Mouse (Mus musculus) adipose tissue, adult 10 weeks (tissue): ENCODE results near the gene Gm44805. TPM values are rescaled to one million over a fixed set of nuclear protein-coding genes. Genes with fewer than 3 reads are reported as not detected.

Experiments
- polyA plus RNA-seq: library from polyadenylated mRNA; stranded (reverse); fragments of 350-450 nt; fragmentation: Illumina TruSeq; extraction: RNeasy Lipid Tissue Mini Kit (QIAGEN cat#74804); gene quantifications from one replicate; pipeline ENCODE4 v1.2.3, GENCODE M21; 2014; ENCODE audit warnings: low read depth, low replicate concordance

Gene Gm44805
- not detected for polyA plus RNA-seq

GRCm38 (mm10) chr7:19681202-19681694 is at the start of gene Gm44805, which contains the start of gene Apoc4:
Gene Gm44805, minus strand, starts transcription at chr7:19681423.
Gene Apoc4, minus strand, starts transcription at chr7:19681479.

GRCm38 (mm10) chr7:19715239-19716054 is 34.2 kb upstream of the Gm44805 start, which contains the start of gene Tomm40:
Gene Tomm40, minus strand, starts transcription at chr7:19715438.

GRCm38 (mm10) chr7:19698907-19699826 is 17.9 kb upstream of the Gm44805 start, which contains the start of gene Apoe:
Gene Apoe, minus strand, starts transcription at chr7:19699188.

GRCm38 (mm10) chr7:19691873-19692865 is 10.9 kb upstream of the Gm44805 start, which contains the start of gene Apoc1:
Gene Apoc1, minus strand, starts transcription at chr7:19692660.

GRCm38 (mm10) chr7:19677872-19678271 is 3.4 kb downstream of the Gm44805 start, which contains the start of gene Apoc2:
Gene Apoc2, minus strand, starts transcription at chr7:19677941.

GRCm38 (mm10) chr7:19664955-19665841 is 16.0 kb downstream of the Gm44805 start, which contains the start of gene Clptm1:
Gene Clptm1, minus strand, starts transcription at chr7:19665033.

GRCm38 (mm10) chr7:19629361-19629734 is 51.9 kb downstream of the Gm44805 start, which contains the start of gene Relb:
Gene Relb, minus strand, starts transcription at chr7:19629438.

Other genes with a start within 250 kb of the Gm44805 start
- 15.0 TPM for gene Mark4, start 222.6 kb downstream of the Gm44805 start, polyA plus RNA-seq
- gene Exoc3l2, start 218.1 kb downstream of the Gm44805 start, polyA plus RNA-seq = 4.9 TPM
- gene Bloc1s3, start 173.1 kb downstream of the Gm44805 start, polyA plus RNA-seq = 5.4 TPM
- 93.3 TPM for gene Trappc6a, start 173.0 kb downstream of the Gm44805 start, polyA plus RNA-seq
- gene Nkpd1, start 163.6 kb downstream of the Gm44805 start, polyA plus RNA-seq = 0.21 TPM
- gene Ppp1r37, start 118.3 kb downstream of the Gm44805 start, polyA plus RNA-seq = 83.9 TPM
- gene Zfp296, start 104.1 kb downstream of the Gm44805 start, polyA plus RNA-seq = 1.5 TPM
- gene Gemin7, start 103.8 kb downstream of the Gm44805 start, polyA plus RNA-seq = 42.4 TPM
- gene Clasrp, start 76.9 kb downstream of the Gm44805 start, polyA plus RNA-seq = 40.3 TPM
- 12.3 TPM for gene Relb, start 52.0 kb downstream of the Gm44805 start, polyA plus RNA-seq
- gene Clptm1, start 16.4 kb downstream of the Gm44805 start, polyA plus RNA-seq = 73.8 TPM
- gene Apoc2, start 3.5 kb downstream of the Gm44805 start, polyA plus RNA-seq = 2.8 TPM
- 4.9 TPM for gene Apoc4, start 56 bp upstream of the Gm44805 start, polyA plus RNA-seq
- gene Apoc1, start 11.2 kb upstream of the Gm44805 start, polyA plus RNA-seq = 298 TPM
- 3,823 TPM for gene Apoe, start 17.8 kb upstream of the Gm44805 start, polyA plus RNA-seq
- 50.1 TPM for gene Tomm40, start 34.0 kb upstream of the Gm44805 start, polyA plus RNA-seq
- gene Nectin2, start 69.1 kb upstream of the Gm44805 start, polyA plus RNA-seq = 27.4 TPM
- 75.8 TPM for gene Bcam, start 89.6 kb upstream of the Gm44805 start, polyA plus RNA-seq
- gene Cblc, start 115.4 kb upstream of the Gm44805 start, polyA plus RNA-seq = 16.0 TPM
- gene Bcl3, start 141.3 kb upstream of the Gm44805 start, polyA plus RNA-seq = 7.0 TPM
- not detected for gene Gm19345, start 170.6 kb upstream of the Gm44805 start, polyA plus RNA-seq
- not detected for gene Ceacam16, start 179.9 kb upstream of the Gm44805 start, polyA plus RNA-seq
- gene Ceacam19, start 206.5 kb upstream of the Gm44805 start, polyA plus RNA-seq = 0.22 TPM
- gene Pvr, start 239.7 kb upstream of the Gm44805 start, polyA plus RNA-seq = 20.5 TPM